Mouse (Mus musculus) embryo, embryonic 11 days (tissue): Measurements from ENCODE around the gene Tmem238.
A peak's percentile ranks its signal among the peaks of the same experiment; 100 is the strongest.

ENCODE experiments used
- DNase-seq: peaks from one replicate; pipeline ENCODE4 v3.0.0-alpha.2; 2015

Tmem238 gene

GRCm38 (mm10) chr7:4746326-4746980 lies 43.0 kb downstream of the Tmem238 start:
- DNase-seq, result no peak

DNA sequence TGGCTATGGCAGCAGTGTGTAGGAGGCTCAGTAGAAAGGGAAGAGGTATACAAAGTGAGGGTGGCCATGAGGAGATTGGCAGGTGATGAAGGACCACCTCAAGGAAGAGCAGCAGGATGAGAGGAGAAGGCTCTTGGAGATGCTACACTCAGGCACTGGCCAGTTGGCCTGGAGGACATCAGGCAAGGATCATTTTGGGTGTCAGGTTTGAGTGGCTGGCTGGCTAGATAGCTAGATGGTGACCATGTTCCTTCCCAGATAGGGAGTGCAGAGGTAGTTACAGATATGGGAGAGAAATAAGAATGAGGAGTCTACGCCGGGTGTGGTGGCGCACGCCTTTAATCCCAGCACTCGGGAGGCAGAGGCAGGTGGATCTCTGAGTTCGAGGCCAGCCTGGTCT lies 44.6 kb downstream of the Tmem238 start:
- no peak for DNase-seq

DNA sequence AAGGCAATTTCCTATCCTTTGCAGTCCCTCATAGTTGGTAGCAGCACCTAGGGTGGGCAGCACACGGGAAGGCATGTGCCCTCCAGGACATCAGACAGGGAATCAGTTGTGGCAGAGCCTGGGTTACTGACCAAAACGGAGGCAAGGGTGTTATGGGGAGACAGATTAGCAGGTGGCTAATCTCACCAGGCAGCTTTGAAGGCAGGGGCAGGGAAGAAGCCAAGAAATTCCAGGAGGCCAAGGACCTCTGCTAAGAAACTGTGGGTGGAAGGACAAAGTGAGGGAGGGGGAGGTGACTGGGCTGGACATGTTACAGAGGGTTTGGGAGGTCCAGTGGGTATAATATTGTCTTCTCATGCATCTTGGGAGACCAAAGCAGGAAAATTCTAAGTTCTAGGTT lies 46.1 kb downstream of the Tmem238 start:
- DNase-seq, result no peak

- DNase-seq, result no peak
Measured at GRCm38 (mm10) chr7:4742482-4742819, 47.0 kb downstream of the Tmem238 start.

DNA sequence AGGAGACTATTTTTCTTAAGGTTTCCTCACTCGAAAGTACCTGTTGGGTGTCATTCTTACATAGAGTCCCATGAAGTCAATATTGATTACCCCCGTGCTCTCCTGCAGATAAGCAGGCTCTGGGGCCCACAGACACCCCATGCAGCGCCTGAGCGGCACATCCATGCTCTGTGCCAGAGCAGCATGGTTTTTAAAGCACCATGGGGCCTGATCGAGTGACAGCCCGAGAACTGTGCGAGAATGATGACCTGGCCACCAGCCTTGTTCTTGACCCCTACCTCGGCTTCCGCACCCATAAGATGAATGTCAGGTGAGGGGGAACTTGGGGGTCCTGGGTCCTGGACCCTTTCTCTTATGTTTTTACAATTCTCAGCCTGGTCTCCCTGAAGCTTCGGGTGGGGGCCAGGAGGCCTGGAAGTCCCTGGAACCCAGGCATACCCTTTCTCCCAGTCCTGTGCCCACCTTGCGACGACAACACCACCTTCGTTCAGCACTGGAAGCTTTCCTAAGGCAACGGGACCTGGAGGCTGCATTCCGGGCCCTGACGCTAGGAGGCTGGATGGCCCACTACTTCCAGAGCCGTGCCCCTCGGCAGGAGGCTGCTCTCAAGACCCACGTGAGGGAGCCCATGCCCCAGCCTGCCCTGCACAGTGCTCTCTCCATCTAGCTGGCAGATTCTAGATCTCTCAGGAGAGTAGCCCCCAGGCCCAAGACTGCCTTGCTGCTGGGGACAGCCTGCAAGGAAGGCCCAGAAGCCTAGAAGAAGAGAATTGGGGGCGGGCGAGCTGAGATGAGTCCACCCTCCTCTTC lies 47.6 kb downstream of the Tmem238 start:
- no peak for DNase-seq

DNA sequence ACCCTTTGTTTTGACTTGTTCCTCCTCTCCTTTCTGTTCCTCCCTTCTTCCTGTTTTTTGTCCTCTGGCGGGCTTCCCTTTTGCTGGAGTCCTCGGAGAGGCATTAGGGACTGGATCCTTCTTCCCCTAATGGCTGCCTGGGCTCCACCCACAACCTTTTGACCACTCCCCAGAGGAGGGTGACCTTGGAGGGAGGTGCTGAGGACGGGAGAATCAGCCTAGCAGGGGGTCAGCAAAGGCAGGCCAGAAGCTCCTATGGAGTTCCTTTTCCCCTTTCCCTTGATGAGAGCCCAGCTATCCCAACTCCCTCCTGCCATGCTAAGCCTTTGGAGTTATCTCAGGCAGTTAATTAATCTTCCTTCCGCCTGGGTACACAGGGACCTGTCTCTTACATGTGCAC lies 48.3 kb downstream of the Tmem238 start:
- peak; percentile 67 for DNase-seq

DNA sequence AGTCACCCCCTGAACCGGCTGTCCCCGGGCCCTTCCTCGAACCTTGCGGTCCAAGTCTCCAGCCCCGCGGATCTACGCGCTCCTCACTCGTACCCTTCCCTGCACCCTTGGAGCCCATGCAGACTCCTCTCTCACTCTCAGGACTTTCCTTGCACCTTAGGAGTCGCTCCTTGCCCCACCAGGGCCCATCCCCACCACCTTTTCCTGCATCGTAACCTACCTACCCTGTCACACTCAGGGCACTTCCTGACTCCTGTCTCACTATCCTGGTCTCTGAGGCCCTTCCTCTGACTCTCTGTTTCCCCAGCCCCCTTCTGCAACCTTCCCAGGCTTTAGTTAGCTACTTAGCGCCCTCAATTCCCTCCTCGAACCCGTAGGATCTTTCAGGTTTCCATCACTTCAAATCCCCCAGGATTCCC lies 49.1 kb downstream of the Tmem238 start:
- peak; percentile 29 for DNase-seq

DNA sequence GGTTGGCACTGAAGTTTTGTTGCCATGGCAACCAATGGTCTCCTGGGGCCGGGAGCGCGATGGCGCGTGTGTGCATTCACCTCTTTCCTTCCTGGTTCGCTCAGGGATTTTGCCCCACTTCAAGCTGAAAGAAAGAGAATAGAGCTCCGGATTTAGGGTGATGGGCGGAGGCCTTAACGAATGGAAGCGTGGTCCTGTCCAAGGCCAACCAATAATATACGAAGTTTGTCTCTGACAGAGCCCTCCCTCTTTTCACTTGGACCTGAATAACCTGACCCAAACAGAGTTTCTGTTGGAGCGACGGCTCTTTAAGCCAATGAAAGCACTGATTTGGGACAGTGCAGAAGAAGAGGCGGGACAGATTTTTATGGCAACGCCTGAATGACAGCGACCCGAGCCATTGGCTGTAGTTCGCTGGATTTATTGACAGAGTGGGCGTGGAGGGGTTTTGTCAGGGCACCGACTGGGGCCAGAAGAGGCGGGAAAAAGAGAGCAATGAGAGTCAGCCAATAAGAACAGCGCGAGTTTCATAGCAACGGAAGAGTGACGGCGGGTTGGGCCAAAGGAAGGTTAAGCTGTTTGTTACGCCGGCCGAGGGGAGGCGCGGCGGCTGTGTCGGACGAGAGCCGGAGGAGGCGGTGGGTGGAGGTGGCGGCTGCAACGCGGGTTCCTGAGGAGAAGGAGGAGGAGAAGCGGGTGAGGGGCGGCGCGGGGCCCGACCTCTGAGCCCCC lies 49.7 kb downstream of the Tmem238 start, which contains the start of gene Kmt5c:
TSS of gene Kmt5c (plus strand) at position 572 of the 732 bp plus-strand sequence.
- peak; percentile 99 for DNase-seq

DNA sequence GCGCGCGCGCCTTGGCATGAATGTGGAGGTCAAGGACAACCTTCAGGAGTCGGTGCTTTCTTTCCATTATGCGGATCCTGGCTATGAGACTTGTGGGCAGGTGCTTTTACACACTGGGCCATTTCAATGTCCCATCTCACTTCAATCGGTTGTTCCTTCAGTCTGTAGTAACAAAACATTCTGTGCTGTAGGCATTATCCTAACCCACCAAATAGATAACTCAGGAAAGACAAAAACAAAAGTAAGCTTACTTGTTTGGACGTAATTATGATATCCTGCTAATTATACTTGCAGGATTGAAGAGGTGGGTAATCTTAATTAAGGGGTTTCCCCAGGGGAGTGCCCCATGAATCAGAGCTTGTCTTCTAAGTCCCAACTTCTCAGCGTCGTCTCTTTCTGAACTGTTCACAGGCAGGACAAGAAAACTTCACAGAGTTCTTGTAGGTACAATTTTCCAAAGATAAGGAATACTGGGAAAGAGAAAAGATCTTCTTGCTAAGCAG lies 50.4 kb downstream of the Tmem238 start:
- DNase-seq, result peak; percentile 6
